Mouse (Mus musculus): Measurements from ENCODE around the gene Bnipl.
A peak's percentile ranks its signal among the peaks of the same experiment; 100 is the strongest.

Bnipl gene

GRCm38 (mm10) chr3:95284062-95284461 lies 33.1 kb upstream of the Bnipl start:
- TF ChIP-seq GATA4 (IDR thresholded peaks at IDR 0.05; ENCODE audit: insufficient replicate concordance, low read length) = no peak

GRCm38 (mm10) chr3:95283589-95283941 lies 32.6 kb upstream of the Bnipl start:
- TF ChIP-seq GATA4 (IDR thresholded peaks at IDR 0.05; ENCODE audit: insufficient replicate concordance, low read length) = no peak

- peak; percentile 35; the same call in 1 of the 2 replicates for TF ChIP-seq GATA4 (IDR thresholded peaks at IDR 0.05; ENCODE audit: insufficient replicate concordance, low read length)
Observed at GRCm38 (mm10) chr3:95282865-95283588, 32.0 kb upstream of the Bnipl start.

- TF ChIP-seq GATA4 (IDR thresholded peaks at IDR 0.05; ENCODE audit: insufficient replicate concordance, low read length) = no peak
Observed at GRCm38 (mm10) chr3:95282381-95282864, 31.4 kb upstream of the Bnipl start.

GRCm38 (mm10) chr3:95281216-95282126 lies 30.5 kb upstream of the Bnipl start, which contains the start of the genes Mindy1 and Prune1:
Gene Mindy1, plus strand, starts transcription at chr3:95281345.
Gene Prune1, minus strand, starts transcription at chr3:95282076.
- peak; percentile 39; the same call in 1 of the 2 replicates for TF ChIP-seq GATA4 (IDR thresholded peaks at IDR 0.05; ENCODE audit: insufficient replicate concordance, low read length)

- no peak for TF ChIP-seq GATA4 (IDR thresholded peaks at IDR 0.05; ENCODE audit: insufficient replicate concordance, low read length)
Observed at GRCm38 (mm10) chr3:95280747-95281146, 29.8 kb upstream of the Bnipl start.

GRCm38 (mm10) chr3:95277149-95277551 lies 26.2 kb upstream of the Bnipl start:
- TF ChIP-seq GATA4 (IDR thresholded peaks at IDR 0.05; ENCODE audit: insufficient replicate concordance, low read length) = peak; percentile 61; the same call in 1 of the 2 replicates

- TF ChIP-seq GATA4 (IDR thresholded peaks at IDR 0.05; ENCODE audit: insufficient replicate concordance, low read length) = no peak
Observed at GRCm38 (mm10) chr3:95276428-95276934, 25.5 kb upstream of the Bnipl start.

- no peak for TF ChIP-seq GATA4 (IDR thresholded peaks at IDR 0.05; ENCODE audit: insufficient replicate concordance, low read length)
Observed at GRCm38 (mm10) chr3:95275161-95275560, 24.2 kb upstream of the Bnipl start.

- TF ChIP-seq GATA4 (IDR thresholded peaks at IDR 0.05; ENCODE audit: insufficient replicate concordance, low read length) = no peak
Observed at GRCm38 (mm10) chr3:95274453-95274852, 23.5 kb upstream of the Bnipl start.

GRCm38 (mm10) chr3:95273471-95273870 lies 22.5 kb upstream of the Bnipl start:
- TF ChIP-seq GATA4 (IDR thresholded peaks at IDR 0.05; ENCODE audit: insufficient replicate concordance, low read length) = no peak; the same call in 1 of the 2 replicates

- no peak for TF ChIP-seq GATA4 (IDR thresholded peaks at IDR 0.05; ENCODE audit: insufficient replicate concordance, low read length)
Observed at GRCm38 (mm10) chr3:95270766-95271364, 19.9 kb upstream of the Bnipl start.

- no peak for TF ChIP-seq GATA4 (IDR thresholded peaks at IDR 0.05; ENCODE audit: insufficient replicate concordance, low read length)
Observed at GRCm38 (mm10) chr3:95269789-95270188, 18.8 kb upstream of the Bnipl start.

GRCm38 (mm10) chr3:95267855-95268254 lies 16.9 kb upstream of the Bnipl start:
- TF ChIP-seq GATA4 (IDR thresholded peaks at IDR 0.05; ENCODE audit: insufficient replicate concordance, low read length) = no peak

GRCm38 (mm10) chr3:95266052-95266451 lies 15.1 kb upstream of the Bnipl start:
- no peak for TF ChIP-seq GATA4 (IDR thresholded peaks at IDR 0.05; ENCODE audit: insufficient replicate concordance, low read length)
